Mouse (Mus musculus) kidney, postnatal 25 days (tissue): ENCODE results near the gene Scd3.
"Not testable (repeated sequence)": the region's sequence is repeated elsewhere in the genome, so short reads cannot be mapped to it uniquely, and the experiment has no call there.

Source experiments
- DNase-seq, 2 experiments: peaks; one replicate each; pipeline ENCODE4 v3.0.0; 2021; ENCODE audit warnings: mixed read lengths in 2 of 2

Gene Scd3

DNA sequence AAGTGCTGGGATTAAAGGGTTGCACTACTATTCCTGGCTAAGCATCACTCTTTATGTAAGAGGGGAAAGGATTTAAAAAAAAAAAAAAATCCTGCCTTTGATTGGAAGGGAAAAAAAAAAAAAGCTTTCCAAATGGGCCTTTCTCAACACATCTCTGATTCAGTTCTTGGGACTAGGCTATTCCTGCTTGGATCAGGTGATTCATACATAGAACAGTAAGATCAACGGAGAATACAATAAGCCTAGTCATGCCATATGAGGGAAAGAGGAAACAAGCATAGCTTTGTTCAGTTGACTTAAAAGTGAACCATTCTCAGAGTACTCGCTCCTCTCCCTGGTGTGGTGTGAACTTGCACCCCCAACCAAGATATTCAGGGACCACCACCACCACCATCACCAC lies 35.8 kb downstream of the Scd3 start:
- DNase-seq = no peak

- DNase-seq = peak in 1 of 2 experiments; percentile 60
Measured at GRCm38 (mm10) chr19:44245761-44246171, 42.7 kb downstream of the Scd3 start.

DNA sequence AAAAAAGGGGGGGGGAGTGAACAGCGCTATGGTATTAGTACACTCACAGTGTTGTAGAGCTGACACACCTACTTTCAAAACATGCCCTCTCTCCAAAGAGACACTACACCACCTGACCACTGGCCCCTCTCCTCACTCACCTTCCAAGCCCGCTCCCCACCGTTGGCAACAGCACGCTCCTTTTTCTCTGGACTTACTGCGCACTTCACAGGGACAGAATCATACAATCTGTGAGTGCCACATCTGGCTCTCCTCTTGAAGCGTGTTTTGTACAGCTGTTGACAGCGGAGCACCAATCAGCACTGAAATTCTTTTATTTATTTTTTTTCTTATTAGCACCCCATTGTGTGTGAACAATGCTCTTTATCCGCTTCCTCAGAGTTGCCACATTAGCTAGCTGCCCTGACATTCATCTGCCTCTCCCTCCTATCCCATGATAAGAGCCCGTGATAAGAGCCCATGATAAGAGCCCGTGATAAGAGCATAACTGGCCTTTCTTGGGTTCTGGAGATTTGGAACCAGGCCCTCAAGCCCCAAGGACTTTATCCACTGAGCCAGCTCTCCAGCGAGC lies 43.4 kb downstream of the Scd3 start:
- no peak for DNase-seq

- no peak for DNase-seq
Measured at GRCm38 (mm10) chr19:44247281-44248080, 44.4 kb downstream of the Scd3 start.

DNA sequence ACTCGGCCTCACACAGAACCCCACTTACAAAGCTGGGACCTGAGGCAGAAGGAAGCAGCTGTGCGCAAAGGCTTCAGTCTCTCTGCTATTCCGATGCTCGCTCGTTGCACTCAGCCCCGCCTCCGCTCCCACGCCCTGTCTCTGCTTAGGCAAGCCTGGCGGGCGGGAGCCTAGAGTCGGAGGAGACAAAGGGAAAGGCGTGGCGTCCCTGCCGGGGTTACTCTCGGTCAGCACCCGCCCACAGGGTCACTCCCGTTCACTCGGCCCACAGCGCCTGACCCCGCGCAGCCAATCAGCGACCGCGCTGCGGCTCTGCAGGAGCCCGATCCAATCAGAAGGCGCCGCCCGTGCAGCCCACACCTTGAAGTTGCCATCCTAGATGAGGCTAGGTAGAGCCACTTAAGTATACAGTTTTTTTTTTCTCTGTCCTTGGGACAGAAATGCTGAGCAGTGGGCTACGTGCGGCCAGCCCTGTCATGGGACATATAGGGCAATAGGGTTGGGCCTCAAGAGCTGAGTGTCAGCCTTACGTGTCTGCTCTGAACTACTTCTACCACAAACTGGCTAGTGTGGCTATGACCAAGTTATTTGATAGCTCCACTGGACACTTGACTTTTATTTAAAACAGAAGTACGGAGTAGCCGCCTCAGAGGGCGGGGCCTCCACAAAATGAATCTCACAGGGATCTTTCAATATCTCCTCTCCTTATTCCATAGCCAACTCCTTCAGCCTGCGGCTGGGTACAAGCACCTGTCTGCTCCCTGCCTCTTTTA lies 45.2 kb downstream of the Scd3 start:
- peak; percentile 96 to 99 for DNase-seq

DNA sequence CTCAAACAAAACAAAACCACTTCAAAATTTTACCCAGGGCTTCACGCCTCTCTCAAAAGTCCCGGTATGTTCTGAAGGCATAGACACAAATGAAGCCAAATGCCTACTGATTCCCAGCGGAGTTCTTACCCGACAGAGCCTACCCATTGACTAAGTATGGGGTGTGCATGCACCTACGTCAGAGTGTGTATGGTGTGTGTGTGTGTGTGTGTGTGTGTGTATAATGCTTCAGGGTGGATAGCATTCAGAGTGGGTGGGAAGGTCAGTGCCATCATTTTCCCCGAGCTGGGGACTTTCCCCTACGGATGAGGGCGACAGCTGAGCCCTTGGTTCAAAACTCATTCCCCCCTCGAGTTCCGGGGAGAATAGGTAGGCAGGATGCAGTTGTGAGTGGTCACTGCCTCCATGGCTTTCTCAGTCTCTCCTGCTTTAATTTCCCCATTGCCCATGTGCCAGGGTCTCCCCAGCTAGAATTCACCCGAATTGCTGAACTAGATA lies 45.8 kb downstream of the Scd3 start:
- DNase-seq = no peak

- DNase-seq = not testable (repeated sequence)
Measured at GRCm38 (mm10) chr19:44251138-44251537, 48.1 kb downstream of the Scd3 start.

GRCm38 (mm10) chr19:44251936-44252558 lies 49.0 kb downstream of the Scd3 start:
- no peak for DNase-seq

DNA sequence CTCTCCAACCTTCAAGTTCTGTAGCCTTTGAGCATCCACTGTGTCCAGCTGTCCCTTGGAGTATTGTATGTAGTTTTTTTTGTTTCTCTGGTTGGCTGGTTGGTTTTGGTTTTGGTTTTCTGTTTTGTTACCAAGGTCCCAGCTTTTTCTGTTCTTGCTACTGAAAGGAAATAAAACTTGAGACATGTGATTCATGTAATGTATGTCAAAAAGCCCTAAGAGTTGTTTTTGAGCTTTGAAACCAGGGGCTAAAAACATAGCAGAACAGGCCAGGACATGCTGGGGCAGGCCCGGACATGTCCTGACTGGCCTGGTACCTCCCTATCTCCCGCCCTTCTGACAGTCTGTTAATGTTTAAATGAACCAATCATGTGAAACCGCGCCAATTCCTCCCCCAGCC lies 51.0 kb downstream of the Scd3 start:
- DNase-seq = not testable (repeated sequence)

GRCm38 (mm10) chr19:44257377-44257966 lies 54.4 kb downstream of the Scd3 start:
- DNase-seq = no peak

- DNase-seq = no peak
Measured at GRCm38 (mm10) chr19:44259484-44259883, 56.4 kb downstream of the Scd3 start.

GRCm38 (mm10) chr19:44260487-44260886 lies 57.4 kb downstream of the Scd3 start:
- no peak for DNase-seq

- no peak for DNase-seq
Measured at GRCm38 (mm10) chr19:44261774-44262173, 58.7 kb downstream of the Scd3 start.

DNA sequence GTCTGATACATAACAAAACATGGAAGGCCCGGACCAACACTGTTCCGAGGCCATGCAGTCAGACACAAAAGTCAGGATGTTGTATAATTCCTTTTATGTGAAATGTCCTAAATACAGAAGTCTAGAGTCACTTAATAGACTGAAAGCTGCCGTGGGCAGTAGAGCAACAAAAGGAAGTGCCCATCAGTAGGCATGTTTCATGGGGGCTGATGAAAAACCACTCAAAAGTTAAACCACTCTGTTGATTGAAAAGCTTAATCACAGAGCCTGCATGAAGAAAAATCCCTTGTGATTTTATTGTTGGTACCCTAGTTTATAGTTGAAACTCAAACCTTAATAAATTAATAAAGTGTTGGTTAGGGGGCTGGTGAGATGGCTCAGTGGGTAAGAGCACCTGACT lies 60.5 kb downstream of the Scd3 start:
- DNase-seq = no peak

DNA sequence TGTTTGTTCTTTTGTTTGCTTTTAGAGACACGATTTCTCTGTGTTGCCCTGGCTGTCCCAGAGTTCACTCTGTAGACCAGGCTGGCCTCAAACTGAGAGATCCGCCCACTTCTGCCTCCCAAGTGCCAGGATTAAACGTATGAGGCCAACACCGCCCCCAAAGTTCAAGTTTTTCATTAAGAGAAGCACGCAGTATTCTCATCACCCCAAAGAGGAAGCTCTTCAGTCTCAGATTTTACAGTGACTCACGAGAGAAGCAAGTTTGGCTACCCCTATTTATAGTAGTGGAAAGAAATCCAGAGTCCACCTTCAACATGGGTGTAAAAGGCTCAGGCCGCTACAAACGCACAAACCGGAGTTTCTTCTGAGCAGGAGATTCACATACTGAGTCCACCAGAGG lies 61.2 kb downstream of the Scd3 start:
- DNase-seq = no peak

DNA sequence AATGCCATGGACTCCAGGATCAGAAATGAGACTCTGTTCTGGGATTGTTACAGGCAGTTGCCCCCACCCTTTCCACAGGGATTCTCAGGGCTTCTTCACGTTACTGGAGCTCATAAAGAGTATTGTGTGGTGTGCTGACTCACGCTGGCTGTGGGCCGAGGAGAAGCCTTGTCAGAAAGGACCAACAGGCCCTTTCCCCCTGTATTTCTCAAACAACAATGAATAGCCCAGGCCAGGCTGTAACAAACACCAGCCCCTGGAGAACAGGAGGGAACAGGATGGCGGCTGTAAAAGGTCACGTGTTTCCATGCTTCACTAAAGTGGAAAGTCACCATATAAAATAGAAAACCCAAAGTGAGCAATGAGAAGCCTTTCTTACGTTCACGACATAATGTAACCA lies 62.2 kb downstream of the Scd3 start:
- DNase-seq = no peak

- no peak for DNase-seq
Measured at GRCm38 (mm10) chr19:44265911-44266337, 62.9 kb downstream of the Scd3 start.

DNA sequence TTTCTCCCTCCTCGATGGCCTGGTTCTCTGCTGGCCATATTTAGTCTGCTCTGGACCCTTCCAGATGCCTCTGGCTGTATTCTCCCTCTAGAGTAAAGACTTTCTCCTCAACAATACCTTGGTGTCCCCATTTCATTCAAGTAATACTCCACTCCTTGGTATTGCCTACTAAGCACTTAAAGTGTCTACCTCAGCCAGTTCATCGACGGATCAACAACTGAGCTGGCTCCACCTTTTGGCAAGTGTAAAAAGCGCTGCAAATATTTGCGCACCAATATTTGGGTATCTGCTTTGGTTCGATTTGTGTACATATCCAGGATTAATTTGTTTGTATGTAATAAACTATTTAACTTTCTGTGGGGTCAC lies 63.4 kb downstream of the Scd3 start:
- DNase-seq = no peak

GRCm38 (mm10) chr19:44266824-44267498 lies 63.9 kb downstream of the Scd3 start:
- peak; percentile 80 to 94 for DNase-seq

GRCm38 (mm10) chr19:44267499-44268002 lies 64.5 kb downstream of the Scd3 start:
- DNase-seq = no peak

- DNase-seq = no peak
Measured at GRCm38 (mm10) chr19:44273711-44274110, 70.6 kb downstream of the Scd3 start.

DNA sequence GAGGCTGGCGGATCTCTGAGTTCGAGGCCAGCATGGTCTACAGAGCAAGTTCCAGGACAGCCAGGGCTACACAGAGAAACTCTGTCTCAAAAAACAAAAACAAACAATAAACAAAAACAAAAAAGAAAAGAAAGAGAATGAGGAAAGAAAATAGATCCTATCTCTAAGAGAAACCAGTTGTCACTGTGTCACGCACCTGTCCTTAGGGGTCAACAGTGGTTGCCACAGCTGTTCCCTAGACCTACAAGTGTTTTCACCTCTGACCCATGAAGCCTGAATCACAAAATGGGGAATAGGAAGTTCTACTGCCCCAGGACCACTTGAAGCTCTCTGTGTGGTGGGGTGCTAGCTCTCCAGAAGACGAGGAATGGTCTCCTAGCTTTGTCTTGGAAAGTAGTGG lies 71.4 kb downstream of the Scd3 start:
- no peak for DNase-seq
